Mouse (Mus musculus) thymus, adult 18-20 months (tissue): ENCODE data around the gene Vti1a.

Source experiments
- DNase-seq, 2 experiments: peaks; one replicate each; pipeline ENCODE4 v3.0.0; 2022; ENCODE audit warnings: mixed read lengths in 2 of 2

Vti1a gene

GRCm38 (mm10) chr19:55532681-55533080 lies 216.6 kb downstream of the Vti1a start:
- no peak for DNase-seq

DNA sequence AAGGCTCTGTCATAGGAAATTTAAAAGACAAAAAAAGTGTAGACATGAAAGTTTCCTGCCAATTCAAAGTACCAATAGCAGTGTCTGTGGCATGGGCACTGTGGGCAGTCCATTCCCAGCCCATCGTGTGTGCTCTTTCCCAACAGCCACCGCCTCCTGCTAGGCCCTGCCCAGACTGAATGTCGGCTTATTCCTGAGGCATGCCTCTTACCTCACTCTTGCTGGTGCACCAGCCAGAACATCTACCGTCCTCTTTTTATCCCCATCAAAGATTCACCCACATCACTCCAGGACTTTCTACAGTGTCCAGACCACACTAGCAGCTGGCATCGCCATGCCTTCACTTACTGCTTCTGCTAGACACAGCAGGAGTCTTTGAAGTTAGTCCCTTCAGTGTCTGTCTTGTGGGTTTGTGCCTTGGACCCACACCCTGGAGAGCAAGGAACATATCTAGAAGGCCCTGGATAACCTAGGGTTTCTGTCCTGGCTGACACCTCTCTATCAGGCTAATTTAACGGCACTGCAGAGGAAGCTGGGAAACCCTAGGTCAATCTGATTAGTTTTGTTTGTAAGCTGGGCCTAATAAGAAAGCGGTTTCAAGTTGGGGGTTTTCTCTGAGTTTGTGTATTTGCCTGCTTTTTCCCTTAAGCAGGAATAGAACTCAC lies 220.3 kb downstream of the Vti1a start:
- no peak for DNase-seq

DNA sequence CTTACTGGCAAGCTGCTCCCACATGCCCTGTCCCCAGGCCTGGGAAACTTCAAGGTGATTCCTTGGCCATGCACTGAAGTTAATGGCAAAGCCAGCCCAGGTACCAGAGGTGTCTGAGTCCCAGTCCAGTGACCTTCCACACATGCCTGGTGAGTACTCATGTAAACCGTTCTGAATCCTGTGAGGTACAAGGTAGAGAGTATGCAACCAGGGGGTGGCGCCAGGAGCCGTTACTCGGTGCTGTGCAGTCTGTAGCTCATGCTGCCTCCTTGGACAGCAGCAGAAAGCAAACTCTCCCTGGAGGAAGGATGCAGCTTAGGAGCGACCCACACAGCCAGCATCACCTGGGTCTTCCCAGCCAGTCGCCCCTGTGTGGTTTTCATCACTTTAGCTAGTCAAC lies 221.6 kb downstream of the Vti1a start:
- peak in 1 of 2 experiments; percentile 19 for DNase-seq

DNA sequence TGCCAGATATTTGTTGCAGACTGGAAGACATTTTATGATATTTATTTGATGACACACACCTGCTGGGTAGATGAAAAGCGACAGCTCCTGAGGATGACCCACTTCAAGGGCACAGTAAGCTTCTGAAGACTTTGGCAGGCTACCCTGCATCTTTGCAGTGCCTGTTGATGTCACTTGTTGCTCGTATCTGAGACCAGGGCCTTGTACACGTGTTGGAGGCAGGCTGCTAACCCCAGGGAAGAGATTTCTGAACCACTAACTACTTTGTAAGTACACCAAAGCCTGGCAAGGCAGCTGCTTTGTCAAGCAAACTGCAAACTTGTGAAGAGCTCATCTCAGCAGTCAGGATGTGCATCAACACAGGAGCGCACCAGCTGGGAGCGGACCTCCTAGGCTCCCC lies 225.5 kb downstream of the Vti1a start:
- DNase-seq, result peak; percentile 56 to 71

GRCm38 (mm10) chr19:55542461-55542860 lies 226.4 kb downstream of the Vti1a start:
- no peak for DNase-seq

DNA sequence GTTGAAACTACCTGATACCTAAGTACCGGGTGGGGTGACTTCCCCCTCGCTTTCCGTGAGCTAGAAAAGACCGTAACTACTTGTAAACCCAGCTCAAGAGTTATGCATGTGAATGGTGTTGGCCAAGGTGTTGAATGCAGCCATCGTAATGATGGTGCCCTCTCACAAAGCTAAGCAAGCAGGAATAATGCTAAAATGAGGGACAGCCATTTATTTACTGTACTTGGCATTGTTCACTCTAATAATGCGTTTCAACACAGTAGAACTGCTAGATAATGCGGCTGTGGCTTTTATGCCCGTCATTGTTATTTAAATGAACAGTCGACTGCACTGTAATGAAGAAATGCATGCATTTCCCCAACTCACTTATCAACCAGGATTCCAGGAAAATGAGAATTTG lies 227.1 kb downstream of the Vti1a start:
- no peak for DNase-seq

GRCm38 (mm10) chr19:55544498-55544897 lies 228.4 kb downstream of the Vti1a start:
- DNase-seq, result peak; percentile 62 to 75

GRCm38 (mm10) chr19:55545529-55545928 lies 229.4 kb downstream of the Vti1a start:
- peak; percentile 56 to 66 for DNase-seq

- no peak for DNase-seq
These were observed 230.0 kb downstream of the Vti1a start for GRCm38 (mm10) chr19:55546009-55546528.

DNA sequence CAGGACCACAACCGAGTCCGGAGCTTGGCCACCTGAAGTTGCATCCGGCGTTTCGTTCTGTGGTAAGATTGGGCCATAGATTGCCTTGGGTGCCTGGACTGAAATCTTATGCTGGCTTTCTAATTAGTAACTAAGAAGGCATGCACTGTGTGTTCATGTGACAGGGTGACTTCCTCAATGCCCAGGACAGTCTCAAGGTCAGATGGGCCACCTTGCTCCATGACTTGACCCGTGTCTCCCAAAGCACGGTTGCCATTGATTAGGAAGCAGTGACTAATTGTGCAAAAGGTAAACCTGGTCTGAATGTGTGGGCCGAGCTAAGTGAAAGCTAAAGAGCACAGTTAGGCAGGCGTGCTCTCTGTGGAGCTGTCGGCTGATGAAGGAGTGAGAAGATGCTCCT lies 232.1 kb downstream of the Vti1a start:
- no peak for DNase-seq

GRCm38 (mm10) chr19:55548656-55549055 lies 232.6 kb downstream of the Vti1a start:
- DNase-seq, result no peak

- DNase-seq, result no peak
These were observed 234.1 kb downstream of the Vti1a start for GRCm38 (mm10) chr19:55550176-55550575.

- DNase-seq, result no peak
These were observed 236.2 kb downstream of the Vti1a start for GRCm38 (mm10) chr19:55552339-55552738.

DNA sequence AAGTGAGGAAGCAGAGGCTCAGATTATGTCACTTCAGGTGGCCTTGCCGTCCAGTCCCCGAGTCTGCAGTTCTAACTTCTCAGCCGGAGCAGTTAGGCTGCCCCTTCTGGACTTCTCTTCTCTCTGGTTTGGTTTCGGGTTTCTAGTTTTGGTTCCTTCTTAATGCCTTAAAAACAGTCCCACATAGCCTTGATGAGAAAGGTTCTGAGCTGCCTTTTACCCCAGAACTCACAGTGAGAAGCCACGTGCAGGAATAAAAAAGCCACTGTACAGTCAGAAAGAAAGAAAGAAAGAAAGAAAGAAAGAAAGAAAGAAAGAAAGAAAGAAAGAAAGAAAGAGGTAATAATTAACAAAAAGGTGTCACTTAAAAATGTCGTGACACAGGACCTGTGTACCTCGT lies 236.8 kb downstream of the Vti1a start:
- DNase-seq, result no peak

DNA sequence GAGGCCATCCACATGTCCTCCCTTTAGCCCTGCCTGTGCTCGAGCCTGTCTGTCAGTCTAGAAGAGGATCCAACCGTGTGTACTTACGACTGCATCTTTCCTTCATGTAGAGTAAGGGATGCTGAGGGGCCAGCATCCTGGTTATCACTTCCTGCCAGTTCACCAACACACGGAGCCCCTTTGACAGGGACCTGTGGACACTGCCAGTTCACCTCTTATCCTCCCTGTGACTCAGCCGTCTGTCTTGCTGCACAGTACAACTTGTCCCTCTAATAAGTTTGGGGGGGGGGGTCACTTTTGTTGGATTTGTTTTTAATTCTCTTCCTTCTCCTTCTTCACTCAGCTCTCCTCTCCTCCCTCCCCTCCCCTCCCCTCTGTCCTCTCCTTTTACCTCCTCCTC lies 238.2 kb downstream of the Vti1a start:
- DNase-seq, result no peak

DNA sequence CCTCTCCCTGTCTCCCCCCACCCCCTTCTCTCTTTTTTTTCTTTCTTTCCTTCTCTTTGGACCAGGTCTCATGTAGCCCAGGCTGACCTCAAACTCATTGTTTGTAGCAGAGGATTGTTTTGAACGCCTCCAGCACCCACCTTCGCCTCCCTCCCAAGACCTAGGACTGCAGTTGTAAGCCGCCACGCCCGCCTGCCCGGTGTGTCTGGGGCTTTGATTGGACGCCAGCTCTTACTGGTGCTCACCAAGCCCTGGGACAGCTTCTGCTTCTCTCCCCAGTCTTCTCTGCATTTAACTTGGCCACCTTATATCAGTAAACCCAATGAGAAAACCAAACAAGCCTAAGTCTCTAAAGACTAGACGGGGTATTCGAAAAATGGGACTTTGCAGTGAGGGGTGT lies 238.6 kb downstream of the Vti1a start:
- DNase-seq, result no peak

DNA sequence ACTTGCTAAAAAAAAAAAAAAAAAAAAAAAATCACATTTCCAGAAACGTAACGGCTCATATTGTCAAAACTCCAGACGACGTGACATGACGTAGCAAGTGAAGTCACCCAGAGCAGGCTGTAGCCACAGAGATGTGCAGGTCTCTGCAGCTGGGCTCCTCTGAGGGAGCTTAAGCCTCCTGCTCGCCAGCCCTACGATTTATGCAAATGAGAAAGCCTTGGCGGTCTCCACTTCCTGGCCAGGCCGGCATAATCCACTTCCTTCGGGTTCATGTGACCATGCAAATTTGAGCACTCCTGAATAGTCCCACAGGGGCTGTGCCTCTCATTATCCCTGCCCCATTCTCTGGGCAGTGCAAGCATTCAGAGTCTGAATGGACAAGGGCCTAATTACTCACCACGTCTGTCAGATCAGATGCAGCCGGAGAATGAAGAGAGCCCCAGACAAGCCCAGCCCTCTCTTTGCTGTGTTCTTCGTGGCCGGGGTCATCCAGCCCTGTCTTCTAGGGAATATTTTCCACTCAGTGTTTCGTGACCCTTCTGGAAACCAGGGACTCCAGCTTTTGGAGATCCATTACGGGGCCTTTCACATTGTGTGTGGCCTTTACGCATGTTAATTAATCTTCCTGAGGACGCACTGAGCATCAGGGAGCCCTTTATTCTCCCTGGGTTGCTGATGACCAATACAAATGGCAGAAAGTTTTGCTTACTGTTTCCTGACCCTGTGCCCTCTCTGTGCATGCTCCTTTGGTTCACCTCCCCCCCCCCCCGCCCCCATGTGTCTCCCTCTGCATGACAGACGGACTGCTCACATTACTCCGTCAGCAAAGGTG lies 240.3 kb downstream of the Vti1a start:
- DNase-seq, result peak in 1 of 2 experiments; percentile 19

DNA sequence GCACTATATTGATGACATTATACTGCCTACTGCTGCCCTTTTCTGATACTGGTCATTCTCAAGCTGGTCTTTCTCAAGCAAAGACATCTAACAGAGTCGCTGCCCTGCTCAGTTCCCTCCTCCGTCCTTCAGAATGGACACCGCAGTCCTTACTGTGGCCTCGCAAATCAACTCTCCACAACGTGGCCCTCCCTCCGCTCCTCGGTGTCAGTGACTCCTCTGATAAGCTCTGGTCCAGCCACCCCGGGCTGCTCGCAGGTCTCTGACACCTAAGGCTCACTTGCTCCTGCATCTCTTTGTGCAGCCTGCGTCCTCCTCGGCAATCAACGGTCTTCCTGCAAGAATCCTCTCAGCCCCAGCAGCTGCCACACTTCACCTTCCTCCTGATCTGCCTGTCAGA lies 243.2 kb downstream of the Vti1a start:
- DNase-seq, result no peak

DNA sequence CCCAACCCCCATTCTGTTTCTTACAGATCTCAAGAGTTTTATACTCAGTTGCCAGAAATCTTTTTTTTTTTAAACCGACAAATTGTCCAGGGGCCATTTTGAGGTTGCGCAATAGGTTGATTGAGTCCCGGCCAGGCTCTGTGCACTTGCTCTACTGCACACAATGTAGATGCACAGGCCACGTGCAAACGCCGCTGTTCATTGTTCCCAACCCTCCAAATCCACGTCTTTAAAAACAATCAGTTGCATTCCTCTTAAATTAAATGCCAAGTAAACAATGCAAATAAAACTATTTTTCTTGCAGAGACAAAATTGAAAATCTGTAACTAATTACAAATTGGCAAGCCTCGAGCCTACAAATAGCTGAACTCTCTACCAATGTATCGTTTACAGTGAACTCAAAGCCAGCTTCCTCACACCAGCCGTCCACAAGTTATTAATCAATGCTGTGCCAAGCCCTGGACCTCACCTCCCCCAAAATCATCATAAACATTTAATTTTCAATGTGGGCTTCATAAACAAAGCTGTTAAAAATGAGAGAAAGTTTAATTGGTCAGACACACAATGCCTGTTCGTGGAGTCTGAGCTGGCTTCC lies 244.1 kb downstream of the Vti1a start:
- no peak for DNase-seq

GRCm38 (mm10) chr19:55561469-55561868 lies 245.4 kb downstream of the Vti1a start:
- no peak for DNase-seq

DNA sequence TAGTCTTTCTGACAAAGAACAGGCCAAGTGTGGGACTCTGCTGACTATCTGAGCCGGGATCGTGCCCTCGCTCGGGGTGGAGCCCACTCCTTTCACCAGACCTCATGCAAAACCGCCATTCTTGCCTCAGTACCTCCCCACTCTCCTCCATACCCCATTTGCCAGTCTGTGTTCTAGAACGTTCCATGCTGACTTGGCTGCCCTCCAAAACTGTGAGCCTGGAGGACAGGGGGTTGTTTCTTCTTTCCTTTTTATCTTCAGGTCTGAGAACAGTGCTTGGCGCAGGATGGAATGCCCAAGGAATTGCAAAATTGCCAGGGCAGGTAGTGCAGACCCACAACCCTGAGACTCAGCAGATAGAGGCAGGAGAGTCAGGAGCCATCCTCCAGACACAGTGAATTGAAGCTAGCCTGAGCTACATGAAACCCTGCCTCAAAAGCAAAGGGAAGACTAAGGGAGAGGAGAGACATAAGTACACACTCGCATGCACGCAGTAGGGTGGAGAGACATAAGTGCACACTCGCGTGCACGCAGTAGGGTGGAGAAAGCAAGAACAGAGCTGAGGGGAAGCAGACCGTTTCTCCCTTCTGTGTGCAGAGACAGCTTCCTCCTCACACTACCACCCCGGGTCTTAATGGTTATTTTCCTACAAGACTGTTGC lies 246.5 kb downstream of the Vti1a start:
- no peak for DNase-seq

- DNase-seq, result no peak
These were observed 247.1 kb downstream of the Vti1a start for GRCm38 (mm10) chr19:55563148-55563651.
